Mouse (Mus musculus): ENCODE results near the gene Mrgprf. TPM values are rescaled to one million over a fixed set of nuclear protein-coding genes. Genes with fewer than 3 reads are reported as not detected.

Gene Mrgprf
- total and polyA plus RNA-seq, 2 experiments = 0.48 TPM; not detected in 1

DNA sequence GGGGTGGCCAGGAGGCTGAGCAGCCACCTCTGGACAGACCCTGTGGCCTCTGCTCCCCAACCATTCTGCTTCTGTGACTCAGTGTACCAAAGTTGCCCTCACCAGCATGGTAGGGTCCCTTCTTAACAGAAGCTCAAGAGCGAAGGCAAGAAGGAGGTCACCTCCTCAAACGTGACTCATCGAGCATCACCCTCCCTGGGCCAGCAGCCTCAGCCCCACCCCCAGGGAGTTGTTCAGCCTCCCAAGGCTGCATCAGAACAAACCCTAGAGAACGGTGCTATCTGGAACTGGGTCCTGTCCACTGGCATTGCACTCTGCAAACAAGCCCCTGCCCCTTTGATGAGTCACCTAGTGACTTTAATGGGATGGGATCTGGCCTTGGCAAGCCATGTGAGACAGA is 8.2 kb downstream of the Mrgprf start:
- H3K79me2 ChIP-seq (ENCODE audit: control insufficient read depth, insufficient read depth, low read length) = no peaks in the 10 kb centered on the region
- TF ChIP-seq CTCF (IDR thresholded peaks at IDR 0.05; ENCODE audit: low read depth, low read length) (no peak), POLR2A (IDR thresholded peaks at IDR 0.05; ENCODE audit: extremely low read depth, insufficient read depth, low read length) (no peak)
- H3K36me3 ChIP-seq (ENCODE audit: control insufficient read depth, insufficient read depth, low read length) = no peaks in the 10 kb centered on the region
- no peak overlapping the region for H3K27ac ChIP-seq (replicated peaks; ENCODE audit: insufficient read depth, low read depth, low read length)
- no peak overlapping the region for H3K9ac ChIP-seq (ENCODE audit: low read depth, low read length)
- H3K4me3 ChIP-seq (ENCODE audit: insufficient read depth, low read depth, low read length) = no peak overlapping the region
- DNase-seq (ENCODE audit: extremely low read depth, low read depth, low spot score) = no peak
- no peaks in the 10 kb centered on the region for H3K4me1 ChIP-seq (ENCODE audit: control insufficient read depth, insufficient read depth, low read length)
- 54% methylated on average over 4 of the region's 4 CpGs for WGBS
- H3K27me3 ChIP-seq (ENCODE audit: control insufficient read depth, insufficient read depth, low read length) = no peaks in the 10 kb centered on the region

DNA sequence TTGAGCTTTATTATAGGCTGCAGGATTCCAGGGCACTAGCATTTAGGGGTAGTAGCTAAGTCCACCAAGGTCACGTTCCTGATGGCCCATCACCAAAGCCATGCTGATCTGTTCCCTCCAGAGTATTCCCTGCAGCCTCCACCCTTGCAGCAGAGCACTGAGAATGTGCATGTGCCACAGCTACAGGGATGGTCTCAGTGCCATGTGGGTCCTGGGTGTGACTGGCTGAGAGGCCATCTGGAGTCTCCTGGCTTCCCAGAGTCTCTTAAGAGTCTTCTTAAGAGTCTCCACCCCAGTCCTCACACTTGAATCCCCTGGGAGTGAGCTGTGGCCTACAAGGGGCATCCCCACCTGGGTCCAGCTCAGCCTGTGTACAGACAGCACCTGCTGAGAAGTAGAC is 9.2 kb downstream of the Mrgprf start:
- no peaks in the 10 kb centered on the region for H3K27me3 ChIP-seq (ENCODE audit: control insufficient read depth, insufficient read depth, low read length)
- no peak for TF ChIP-seq CTCF (IDR thresholded peaks at IDR 0.05; ENCODE audit: low read depth, low read length)
- TF ChIP-seq POLR2A (IDR thresholded peaks at IDR 0.05; ENCODE audit: extremely low read depth, insufficient read depth, low read length) = no peak
- WGBS = 71% methylated on average over 1 of the region's 1 CpGs
- no peaks in the 10 kb centered on the region for H3K4me1 ChIP-seq (ENCODE audit: control insufficient read depth, insufficient read depth, low read length)
- no peaks in the 10 kb centered on the region for H3K36me3 ChIP-seq (ENCODE audit: control insufficient read depth, insufficient read depth, low read length)
- H3K9ac ChIP-seq (ENCODE audit: low read depth, low read length) = no peak overlapping the region
- H3K27ac ChIP-seq (replicated peaks; ENCODE audit: insufficient read depth, low read depth, low read length) = no peak overlapping the region
- no peak for DNase-seq (ENCODE audit: extremely low read depth, low read depth, low spot score)
- no peaks in the 10 kb centered on the region for H3K79me2 ChIP-seq (ENCODE audit: control insufficient read depth, insufficient read depth, low read length)
- no peak overlapping the region for H3K4me3 ChIP-seq (ENCODE audit: insufficient read depth, low read depth, low read length)

DNA sequence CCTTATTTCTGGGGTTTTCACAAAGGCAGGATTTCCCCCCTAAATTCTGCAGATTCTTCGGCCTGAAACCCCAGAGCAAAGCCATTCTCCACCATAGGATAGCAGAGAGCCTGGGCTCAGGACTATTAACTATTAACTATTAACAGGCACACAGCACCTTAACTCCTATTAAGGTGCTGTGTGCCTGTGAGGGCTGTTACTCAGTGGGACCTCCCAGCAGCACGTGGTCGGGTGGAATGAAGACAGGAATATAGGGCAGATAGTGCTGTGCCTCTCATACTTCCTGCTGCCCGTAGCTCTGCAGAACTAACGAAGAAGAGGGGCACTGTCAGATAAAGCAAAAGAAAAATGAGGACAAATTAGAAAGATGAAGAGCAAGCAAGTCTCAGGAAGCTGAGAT is 9.9 kb downstream of the Mrgprf start:
- Histone ChIP-seq H3K36me3 (ENCODE audit: control insufficient read depth, insufficient read depth, low read length) (no peaks in the 10 kb centered on the region), H3K27ac (replicated peaks; ENCODE audit: insufficient read depth, low read depth, low read length) (no peak overlapping the region), H3K9ac (ENCODE audit: low read depth, low read length) (no peak overlapping the region), H3K79me2 (ENCODE audit: control insufficient read depth, insufficient read depth, low read length) (no peaks in the 10 kb centered on the region), H3K27me3 (ENCODE audit: control insufficient read depth, insufficient read depth, low read length) (no peaks in the 10 kb centered on the region), H3K4me1 (ENCODE audit: control insufficient read depth, insufficient read depth, low read length) (no peaks in the 10 kb centered on the region), H3K4me3 (ENCODE audit: insufficient read depth, low read depth, low read length) (no peak overlapping the region)
- no peak for DNase-seq (ENCODE audit: extremely low read depth, low read depth, low spot score)
- 59% methylated on average over 5 of the region's 5 CpGs for WGBS
- TF ChIP-seq POLR2A (IDR thresholded peaks at IDR 0.05; ENCODE audit: extremely low read depth, insufficient read depth, low read length) (no peak), CTCF (IDR thresholded peaks at IDR 0.05; ENCODE audit: low read depth, low read length) (no peak)

DNA sequence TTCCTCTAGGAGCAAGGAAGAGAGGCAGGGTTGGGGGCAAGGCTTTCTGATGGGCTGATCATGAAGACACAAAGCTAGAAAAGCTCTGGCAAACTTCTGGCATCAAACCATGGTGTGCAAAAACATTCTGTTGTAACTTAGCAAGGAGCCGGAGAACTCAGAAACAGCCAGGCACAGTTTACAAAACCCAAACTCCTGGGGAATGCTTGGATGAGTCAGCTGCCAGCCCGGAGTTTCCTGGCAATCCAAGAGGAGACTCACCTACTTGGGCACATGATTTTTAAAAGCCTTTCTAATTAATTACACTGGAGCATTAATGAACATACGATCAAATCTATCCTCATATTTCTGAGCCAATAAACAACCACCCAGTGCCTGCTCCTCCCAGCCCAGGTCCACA is 11.5 kb downstream of the Mrgprf start:
- H3K36me3 ChIP-seq (ENCODE audit: control insufficient read depth, insufficient read depth, low read length) = no peaks in the 10 kb centered on the region
- WGBS = 61% methylated on average over 3 of the region's 3 CpGs
- no peaks in the 10 kb centered on the region for H3K27me3 ChIP-seq (ENCODE audit: control insufficient read depth, insufficient read depth, low read length)
- no peak overlapping the region for H3K4me3 ChIP-seq (ENCODE audit: insufficient read depth, low read depth, low read length)
- H3K27ac ChIP-seq (replicated peaks; ENCODE audit: insufficient read depth, low read depth, low read length) = no peak overlapping the region
- no peaks in the 10 kb centered on the region for H3K79me2 ChIP-seq (ENCODE audit: control insufficient read depth, insufficient read depth, low read length)
- H3K9ac ChIP-seq (ENCODE audit: low read depth, low read length) = no peak overlapping the region
- H3K4me1 ChIP-seq (ENCODE audit: control insufficient read depth, insufficient read depth, low read length) = no peaks in the 10 kb centered on the region
- TF ChIP-seq CTCF (IDR thresholded peaks at IDR 0.05; ENCODE audit: low read depth, low read length) (no peak), POLR2A (IDR thresholded peaks at IDR 0.05; ENCODE audit: extremely low read depth, insufficient read depth, low read length) (no peak)
- DNase-seq (ENCODE audit: extremely low read depth, low read depth, low spot score) = no peak

DNA sequence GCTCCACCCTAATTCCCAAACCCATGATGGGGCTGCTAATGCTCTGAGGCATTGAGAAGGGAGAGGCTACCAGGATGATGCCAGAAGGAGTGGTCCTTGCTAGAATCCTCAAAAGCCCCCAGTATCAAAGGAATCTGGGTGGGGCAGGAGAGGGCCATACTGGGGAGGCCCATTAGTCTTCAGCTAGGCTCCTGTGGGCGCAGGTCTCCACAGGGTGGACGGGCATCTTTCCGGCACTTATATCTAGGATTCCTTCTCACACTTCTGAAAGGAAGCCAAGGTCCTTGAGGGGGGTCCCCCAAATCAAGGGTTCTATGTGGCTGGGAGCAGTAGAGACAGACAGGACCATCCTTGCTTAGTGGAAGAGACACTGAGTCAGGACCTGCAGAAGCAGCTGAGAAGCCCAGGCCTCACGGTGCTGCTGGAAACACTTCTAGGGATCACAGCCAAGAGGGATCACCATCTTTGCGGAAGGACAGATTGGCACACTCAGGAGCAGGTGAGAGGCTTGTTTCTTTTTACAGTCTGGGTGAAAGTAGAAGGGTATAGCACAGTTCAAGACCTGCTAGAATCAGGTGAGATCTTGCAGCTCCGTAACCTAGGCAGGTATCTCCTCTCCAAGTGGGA is 14.3 kb downstream of the Mrgprf start, which contains the start of gene Mrgprd:
Gene Mrgprd (plus strand): TSS at position 51 of the 627 bp plus-strand sequence.
- H3K27me3 ChIP-seq (ENCODE audit: control insufficient read depth, insufficient read depth, low read length) = no peaks in the 10 kb centered on the region
- WGBS = 91% methylated on average over 6 of the region's 6 CpGs
- TF ChIP-seq CTCF (IDR thresholded peaks at IDR 0.05; ENCODE audit: low read depth, low read length) = no peak
- TF ChIP-seq POLR2A (IDR thresholded peaks at IDR 0.05; ENCODE audit: extremely low read depth, insufficient read depth, low read length) = no peak
- no peak for DNase-seq (ENCODE audit: extremely low read depth, low read depth, low spot score)
- no peaks in the 10 kb centered on the region for H3K36me3 ChIP-seq (ENCODE audit: control insufficient read depth, insufficient read depth, low read length)
- no peaks in the 10 kb centered on the region for H3K4me1 ChIP-seq (ENCODE audit: control insufficient read depth, insufficient read depth, low read length)
- no peak within 1 kb of the TSS for H3K27ac ChIP-seq (replicated peaks; ENCODE audit: insufficient read depth, low read depth, low read length)
- H3K79me2 ChIP-seq (ENCODE audit: control insufficient read depth, insufficient read depth, low read length) = no peaks in the 10 kb centered on the region
- H3K4me3 ChIP-seq (ENCODE audit: insufficient read depth, low read depth, low read length) = no peak within 1 kb of the TSS
- no peak within 1 kb of the TSS for H3K9ac ChIP-seq (ENCODE audit: low read depth, low read length)

DNA sequence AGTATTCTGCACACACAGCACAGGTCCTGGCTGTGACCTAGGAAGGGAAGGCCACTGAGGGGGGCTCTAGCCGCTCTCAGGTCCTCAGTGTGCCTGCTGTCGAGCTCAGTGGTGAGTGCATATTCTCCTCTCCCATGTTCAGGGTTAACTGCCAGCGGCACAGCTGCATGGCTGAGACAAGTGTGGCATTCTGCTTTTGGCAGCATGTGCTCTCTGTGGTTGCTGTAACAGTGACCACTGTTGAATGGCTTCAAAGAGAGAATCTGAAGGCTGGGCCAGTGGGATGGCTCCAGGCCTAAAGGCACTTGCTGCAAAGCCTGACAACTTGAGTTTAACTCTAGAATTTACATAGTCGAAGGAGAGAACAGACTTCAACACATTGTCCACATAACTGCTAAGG is 16.9 kb downstream of the Mrgprf start:
- DNase-seq (ENCODE audit: extremely low read depth, low read depth, low spot score) = no peak
- 72% methylated on average over 4 of the region's 4 CpGs for WGBS
- no peaks in the 10 kb centered on the region for H3K36me3 ChIP-seq (ENCODE audit: control insufficient read depth, insufficient read depth, low read length)
- H3K27ac ChIP-seq (replicated peaks; ENCODE audit: insufficient read depth, low read depth, low read length) = no peak overlapping the region
- no peak overlapping the region for H3K4me3 ChIP-seq (ENCODE audit: insufficient read depth, low read depth, low read length)
- TF ChIP-seq POLR2A (IDR thresholded peaks at IDR 0.05; ENCODE audit: extremely low read depth, insufficient read depth, low read length) = no peak
- TF ChIP-seq CTCF (IDR thresholded peaks at IDR 0.05; ENCODE audit: low read depth, low read length) = no peak
- H3K4me1 ChIP-seq (ENCODE audit: control insufficient read depth, insufficient read depth, low read length) = no peaks in the 10 kb centered on the region
- H3K9ac ChIP-seq (ENCODE audit: low read depth, low read length) = no peak overlapping the region
- H3K79me2 ChIP-seq (ENCODE audit: control insufficient read depth, insufficient read depth, low read length) = no peaks in the 10 kb centered on the region
- H3K27me3 ChIP-seq (ENCODE audit: control insufficient read depth, insufficient read depth, low read length) = no peaks in the 10 kb centered on the region
